Mouse (Mus musculus): ENCODE measurements around the gene Gngt2. TPM values are rescaled to one million over a fixed set of nuclear protein-coding genes. Genes with fewer than 3 reads are reported as not detected.
A peak's percentile ranks its signal among the peaks of the same experiment; 100 is the strongest.

Gngt2 gene
- polyA plus RNA-seq, 1 experiment from 2014 or later = 9.2 TPM

GRCm38 (mm10) chr11:95843421-95843950 is 6.5 kb downstream of the Gngt2 start:
- no peak overlapping the region for H3K27ac ChIP-seq (replicated peaks; ENCODE audit: low read depth, low read length)
- H3K9me3 ChIP-seq (replicated peaks; ENCODE audit: control insufficient read depth, low read length) = no peaks in the 10 kb centered on the region
- H3K27me3 ChIP-seq (ENCODE audit: control insufficient read depth, insufficient read depth, low read length) = peaks cover under 1% of the 10 kb centered on the region; the same call in 1 of the 2 replicates
- ATAC-seq (replicated peaks; ENCODE audit: insufficient number of reproducible peaks, low FRiP score, low TSS enrichment, low read depth) (no peak), DNase-seq (ENCODE audit: low spot score) (no peak)
- no peak overlapping the region for H3K9ac ChIP-seq (replicated peaks; ENCODE audit: low read length)
- H3K4me1 ChIP-seq (ENCODE audit: control insufficient read depth, insufficient read depth, low read length) = peaks cover 6% of the 10 kb centered on the region; the same call in 1 of the 2 replicates
- 63% methylated on average over 6 of the region's 6 CpGs for WGBS
- no peaks in the 10 kb centered on the region for H3K36me3 ChIP-seq (replicated peaks; ENCODE audit: control insufficient read depth, insufficient read depth, low read depth, low read length)
- H3K4me3 ChIP-seq (ENCODE audit: low read depth, low read length) = no peak overlapping the region
- no peak overlapping the region for H3K4me2 ChIP-seq (ENCODE audit: low read depth, low read length)

GRCm38 (mm10) chr11:95844935-95845334 is 7.9 kb downstream of the Gngt2 start:
- no peaks in the 10 kb centered on the region for H3K27me3 ChIP-seq (ENCODE audit: control insufficient read depth, insufficient read depth, low read length)
- WGBS = 67% methylated on average over 4 of the region's 4 CpGs
- no peak overlapping the region for H3K27ac ChIP-seq (replicated peaks; ENCODE audit: low read depth, low read length)
- H3K4me3 ChIP-seq (ENCODE audit: low read depth, low read length) = no peak overlapping the region
- no peak overlapping the region for H3K9ac ChIP-seq (replicated peaks; ENCODE audit: low read length)
- no peak for DNase-seq (ENCODE audit: low spot score)
- no peaks in the 10 kb centered on the region for H3K36me3 ChIP-seq (replicated peaks; ENCODE audit: control insufficient read depth, insufficient read depth, low read depth, low read length)
- no peaks in the 10 kb centered on the region for H3K9me3 ChIP-seq (replicated peaks; ENCODE audit: control insufficient read depth, low read length)
- no peak for ATAC-seq (replicated peaks; ENCODE audit: insufficient number of reproducible peaks, low FRiP score, low TSS enrichment, low read depth)
- H3K4me1 ChIP-seq (ENCODE audit: control insufficient read depth, insufficient read depth, low read length) = peaks cover 6% of the 10 kb centered on the region; the same call in 1 of the 2 replicates
- no peak overlapping the region for H3K4me2 ChIP-seq (ENCODE audit: low read depth, low read length)

GRCm38 (mm10) chr11:95850898-95851297 is 13.9 kb downstream of the Gngt2 start:
- Histone ChIP-seq H3K4me2 (ENCODE audit: low read depth, low read length) (no peak overlapping the region), H3K9ac (replicated peaks; ENCODE audit: low read length) (no peak overlapping the region), H3K4me1 (ENCODE audit: control insufficient read depth, insufficient read depth, low read length) (no peaks in the 10 kb centered on the region), H3K27me3 (ENCODE audit: control insufficient read depth, insufficient read depth, low read length) (no peaks in the 10 kb centered on the region), H3K27ac (replicated peaks; ENCODE audit: low read depth, low read length) (no peak overlapping the region), H3K9me3 (replicated peaks; ENCODE audit: control insufficient read depth, low read length) (no peaks in the 10 kb centered on the region), H3K36me3 (replicated peaks; ENCODE audit: control insufficient read depth, insufficient read depth, low read depth, low read length) (no peaks in the 10 kb centered on the region), H3K4me3 (ENCODE audit: low read depth, low read length) (no peak overlapping the region)
- ATAC-seq (replicated peaks; ENCODE audit: insufficient number of reproducible peaks, low FRiP score, low TSS enrichment, low read depth) (no peak), DNase-seq (ENCODE audit: low spot score) (no peak)
- 74% methylated on average over 2 of the region's 2 CpGs for WGBS

GRCm38 (mm10) chr11:95853684-95854083 is 16.7 kb downstream of the Gngt2 start:
- H3K9me3 ChIP-seq (replicated peaks; ENCODE audit: control insufficient read depth, low read length) = no peaks in the 10 kb centered on the region
- H3K27me3 ChIP-seq (ENCODE audit: control insufficient read depth, insufficient read depth, low read length) = no peaks in the 10 kb centered on the region
- DNase-seq (ENCODE audit: low spot score) (peak; percentile 43), ATAC-seq (replicated peaks; ENCODE audit: insufficient number of reproducible peaks, low FRiP score, low TSS enrichment, low read depth) (no peak)
- 58% methylated on average over 5 of the region's 5 CpGs for WGBS
- no peaks in the 10 kb centered on the region for H3K36me3 ChIP-seq (replicated peaks; ENCODE audit: control insufficient read depth, insufficient read depth, low read depth, low read length)
- H3K9ac ChIP-seq (replicated peaks; ENCODE audit: low read length) = no peak overlapping the region
- H3K27ac ChIP-seq (replicated peaks; ENCODE audit: low read depth, low read length) = no peak overlapping the region
- no peak overlapping the region for H3K4me2 ChIP-seq (ENCODE audit: low read depth, low read length)
- H3K4me1 ChIP-seq (ENCODE audit: control insufficient read depth, insufficient read depth, low read length) = no peaks in the 10 kb centered on the region
- no peak overlapping the region for H3K4me3 ChIP-seq (ENCODE audit: low read depth, low read length)

- Histone ChIP-seq H3K9me3 (replicated peaks; ENCODE audit: control insufficient read depth, low read length) (no peaks in the 10 kb centered on the region), H3K27ac (replicated peaks; ENCODE audit: low read depth, low read length) (no peak overlapping the region), H3K4me1 (ENCODE audit: control insufficient read depth, insufficient read depth, low read length) (no peaks in the 10 kb centered on the region; the same call in 1 of the 2 replicates), H3K36me3 (replicated peaks; ENCODE audit: control insufficient read depth, insufficient read depth, low read depth, low read length) (no peaks in the 10 kb centered on the region), H3K4me2 (ENCODE audit: low read depth, low read length) (no peak overlapping the region), H3K9ac (replicated peaks; ENCODE audit: low read length) (no peak overlapping the region), H3K4me3 (ENCODE audit: low read depth, low read length) (no peak overlapping the region), H3K27me3 (ENCODE audit: control insufficient read depth, insufficient read depth, low read length) (no peaks in the 10 kb centered on the region)
- DNase-seq (ENCODE audit: low spot score) = no peak
- no peak for ATAC-seq (replicated peaks; ENCODE audit: insufficient number of reproducible peaks, low FRiP score, low TSS enrichment, low read depth)
- 85% methylated on average over 4 of the region's 4 CpGs for WGBS
These were observed 20.3 kb downstream of the Gngt2 start for GRCm38 (mm10) chr11:95857306-95857705.

GRCm38 (mm10) chr11:95857716-95858527 is 20.9 kb downstream of the Gngt2 start:
- H3K27me3 ChIP-seq (ENCODE audit: control insufficient read depth, insufficient read depth, low read length) = no peaks in the 10 kb centered on the region
- ATAC-seq (replicated peaks; ENCODE audit: insufficient number of reproducible peaks, low FRiP score, low TSS enrichment, low read depth) (no peak), DNase-seq (ENCODE audit: low spot score) (peak; percentile 17)
- no peak overlapping the region; the same call in 1 of the 2 replicates for H3K27ac ChIP-seq (replicated peaks; ENCODE audit: low read depth, low read length)
- H3K9me3 ChIP-seq (replicated peaks; ENCODE audit: control insufficient read depth, low read length) = no peaks in the 10 kb centered on the region
- peak overlapping the region; percentile 75 for H3K4me2 ChIP-seq (ENCODE audit: low read depth, low read length)
- WGBS = 18% methylated on average over 21 of the region's 21 CpGs
- H3K4me3 ChIP-seq (ENCODE audit: low read depth, low read length) = peak overlapping the region; percentile 73
- no peaks in the 10 kb centered on the region; the same call in 1 of the 2 replicates for H3K4me1 ChIP-seq (ENCODE audit: control insufficient read depth, insufficient read depth, low read length)
- H3K36me3 ChIP-seq (replicated peaks; ENCODE audit: control insufficient read depth, insufficient read depth, low read depth, low read length) = no peaks in the 10 kb centered on the region
- H3K9ac ChIP-seq (replicated peaks; ENCODE audit: low read length) = peak overlapping the region; percentile 53

- Histone ChIP-seq H3K27me3 (ENCODE audit: control insufficient read depth, insufficient read depth, low read length) (no peaks in the 10 kb centered on the region), H3K36me3 (replicated peaks; ENCODE audit: control insufficient read depth, insufficient read depth, low read depth, low read length) (no peaks in the 10 kb centered on the region), H3K4me3 (ENCODE audit: low read depth, low read length) (peak overlapping the region; percentile 73), H3K27ac (replicated peaks; ENCODE audit: low read depth, low read length) (peak overlapping the region; percentile 80), H3K9me3 (replicated peaks; ENCODE audit: control insufficient read depth, low read length) (no peaks in the 10 kb centered on the region), H3K9ac (replicated peaks; ENCODE audit: low read length) (peak overlapping the region; percentile 72), H3K4me2 (ENCODE audit: low read depth, low read length) (peak overlapping the region; percentile 75), H3K4me1 (ENCODE audit: control insufficient read depth, insufficient read depth, low read length) (no peaks in the 10 kb centered on the region; the same call in 1 of the 2 replicates)
- DNase-seq (ENCODE audit: low spot score) = peak; percentile 98
- peak; percentile 97 for ATAC-seq (replicated peaks; ENCODE audit: insufficient number of reproducible peaks, low FRiP score, low TSS enrichment, low read depth)
- under 1% methylated on average over 58 of the region's 58 CpGs for WGBS
These were observed 21.8 kb downstream of the Gngt2 start for GRCm38 (mm10) chr11:95858528-95859467.

All from embryonic facial prominence, embryonic 11.5 days (tissue).